Mouse (Mus musculus): ENCODE results near the gene Asic2. TPM values are rescaled to one million over a fixed set of nuclear protein-coding genes. Genes with fewer than 3 reads are reported as not detected.

The Asic2 gene
- polyA plus RNA-seq, 1 experiment: not detected

DNA sequence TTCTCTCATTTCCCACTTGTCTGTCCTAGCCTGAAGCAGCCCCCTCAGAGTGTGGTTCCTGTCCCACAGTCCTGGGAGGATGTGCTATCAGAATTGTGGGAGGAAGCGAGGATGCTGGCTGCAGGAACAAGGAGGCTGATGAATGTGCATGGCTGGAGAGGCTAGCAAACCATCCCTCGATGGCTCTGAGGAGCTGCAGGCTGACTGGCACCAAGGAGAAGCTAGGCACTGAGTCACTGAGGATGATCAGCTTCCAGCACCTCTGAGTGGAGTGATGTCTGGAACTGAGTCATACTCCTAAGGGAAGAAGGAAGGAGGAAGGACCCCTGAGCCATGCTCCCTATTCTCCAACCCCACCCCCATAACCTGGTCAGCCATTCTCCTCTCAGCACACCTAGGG, 246.2 kb downstream of the Asic2 start:
- TF ChIP-seq POLR2A (IDR thresholded peaks at IDR 0.05; ENCODE audit: borderline replicate concordance, control insufficient read depth, low read depth, low read length) (no peak), CTCF (IDR thresholded peaks at IDR 0.05; ENCODE audit: control insufficient read depth, insufficient read depth, low read length) (no peak)
- Histone ChIP-seq H3K27ac (ENCODE audit: control insufficient read depth, insufficient read depth, low read depth, low read length, poor library complexity) (no peak overlapping the region), H3K4me3 (replicated peaks; ENCODE audit: control insufficient read depth, low read depth, low read length) (no peak overlapping the region), H3K4me1 (ENCODE audit: control insufficient read depth, insufficient read depth, low read length) (no peaks in the 10 kb centered on the region)
- WGBS: 53% methylated on average over 2 of the region's 2 CpGs

DNA sequence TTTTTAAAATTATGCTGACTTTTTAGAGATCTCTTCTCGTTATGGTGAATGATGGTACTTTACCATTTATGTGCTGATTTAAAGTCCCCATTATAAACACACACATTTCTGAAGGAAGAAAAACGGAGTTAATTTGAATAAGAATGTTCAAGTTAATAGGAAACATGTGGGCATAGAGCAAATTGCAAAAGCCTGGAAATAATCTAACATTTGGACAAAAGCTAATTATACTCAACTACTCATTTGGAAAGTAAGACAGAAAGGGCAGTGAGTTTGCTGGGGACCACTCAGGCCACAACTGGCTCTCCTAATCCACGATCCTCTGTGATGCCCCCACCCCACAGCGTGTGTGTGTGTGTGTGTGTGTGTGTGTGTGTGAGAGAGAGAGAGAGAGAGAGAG, 253.5 kb downstream of the Asic2 start:
- H3K27ac ChIP-seq (ENCODE audit: control insufficient read depth, insufficient read depth, low read depth, low read length, poor library complexity): no peak overlapping the region
- WGBS: 60% methylated on average over 4 of the region's 4 CpGs
- H3K4me3 ChIP-seq (replicated peaks; ENCODE audit: control insufficient read depth, low read depth, low read length): no peak overlapping the region
- H3K4me1 ChIP-seq (ENCODE audit: control insufficient read depth, insufficient read depth, low read length): no peaks in the 10 kb centered on the region
- no peak for TF ChIP-seq CTCF (IDR thresholded peaks at IDR 0.05; ENCODE audit: control insufficient read depth, insufficient read depth, low read length)
- TF ChIP-seq POLR2A (IDR thresholded peaks at IDR 0.05; ENCODE audit: borderline replicate concordance, control insufficient read depth, low read depth, low read length): no peak

- TF ChIP-seq POLR2A (IDR thresholded peaks at IDR 0.05; ENCODE audit: borderline replicate concordance, control insufficient read depth, low read depth, low read length) (no peak), CTCF (IDR thresholded peaks at IDR 0.05; ENCODE audit: control insufficient read depth, insufficient read depth, low read length) (no peak)
- 66% methylated on average over 5 of the region's 5 CpGs for WGBS
- H3K4me1 ChIP-seq (ENCODE audit: control insufficient read depth, insufficient read depth, low read length): no peaks in the 10 kb centered on the region
- no peak overlapping the region for H3K27ac ChIP-seq (ENCODE audit: control insufficient read depth, insufficient read depth, low read depth, low read length, poor library complexity)
- H3K4me3 ChIP-seq (replicated peaks; ENCODE audit: control insufficient read depth, low read depth, low read length): no peak overlapping the region
Observed at GRCm38 (mm10) chr11:81706996-81707395, 261.3 kb downstream of the Asic2 start.

DNA sequence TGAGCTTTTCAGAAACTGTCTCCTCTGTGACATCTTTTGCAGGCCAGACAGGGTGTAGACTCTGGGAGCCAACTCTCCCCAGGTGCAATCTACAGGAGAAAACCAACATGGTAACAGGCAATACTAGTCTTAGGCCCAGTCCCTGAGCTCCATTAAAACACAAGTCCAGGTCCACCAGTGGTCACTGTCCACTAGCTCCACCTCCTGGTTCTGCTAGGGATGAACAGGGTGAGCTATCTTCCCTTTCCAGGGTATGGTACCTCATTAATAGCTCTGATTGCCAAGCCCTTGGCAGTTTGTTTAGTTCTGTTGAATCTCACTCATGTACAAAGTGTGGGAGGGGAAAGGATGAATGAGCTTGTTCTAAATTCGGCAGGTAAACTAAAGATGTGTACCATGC, 270.2 kb downstream of the Asic2 start:
- no peak overlapping the region for H3K4me3 ChIP-seq (replicated peaks; ENCODE audit: control insufficient read depth, low read depth, low read length)
- no peaks in the 10 kb centered on the region for H3K4me1 ChIP-seq (ENCODE audit: control insufficient read depth, insufficient read depth, low read length)
- TF ChIP-seq CTCF (IDR thresholded peaks at IDR 0.05; ENCODE audit: control insufficient read depth, insufficient read depth, low read length): no peak
- TF ChIP-seq POLR2A (IDR thresholded peaks at IDR 0.05; ENCODE audit: borderline replicate concordance, control insufficient read depth, low read depth, low read length): no peak
- H3K27ac ChIP-seq (ENCODE audit: control insufficient read depth, insufficient read depth, low read depth, low read length, poor library complexity): no peak overlapping the region
- 54% methylated on average over 1 of the region's 1 CpGs for WGBS

DNA sequence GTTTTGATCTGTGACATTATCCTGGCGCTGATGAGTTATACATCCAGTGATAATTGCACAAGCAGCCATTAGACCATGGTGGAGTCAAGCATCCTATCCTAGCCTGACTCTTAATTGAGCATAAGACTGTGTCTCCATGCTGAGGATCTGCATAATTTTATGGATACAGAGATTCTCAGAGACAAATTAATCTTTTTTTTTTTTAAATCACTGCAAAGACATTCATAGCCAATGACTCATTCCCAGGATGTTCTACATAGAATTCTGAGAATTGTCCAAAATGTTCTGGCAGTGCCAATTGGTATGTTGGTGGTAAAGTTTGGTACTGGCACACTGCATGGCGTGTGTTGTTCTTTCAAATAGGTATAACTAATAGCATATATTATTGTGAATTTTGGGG, 272.8 kb downstream of the Asic2 start:
- WGBS: 71% methylated on average over 2 of the region's 2 CpGs
- Histone ChIP-seq H3K27ac (ENCODE audit: control insufficient read depth, insufficient read depth, low read depth, low read length, poor library complexity) (no peak overlapping the region), H3K4me1 (ENCODE audit: control insufficient read depth, insufficient read depth, low read length) (no peaks in the 10 kb centered on the region), H3K4me3 (replicated peaks; ENCODE audit: control insufficient read depth, low read depth, low read length) (no peak overlapping the region)
- no peak for TF ChIP-seq CTCF (IDR thresholded peaks at IDR 0.05; ENCODE audit: control insufficient read depth, insufficient read depth, low read length)
- no peak for TF ChIP-seq POLR2A (IDR thresholded peaks at IDR 0.05; ENCODE audit: borderline replicate concordance, control insufficient read depth, low read depth, low read length)

DNA sequence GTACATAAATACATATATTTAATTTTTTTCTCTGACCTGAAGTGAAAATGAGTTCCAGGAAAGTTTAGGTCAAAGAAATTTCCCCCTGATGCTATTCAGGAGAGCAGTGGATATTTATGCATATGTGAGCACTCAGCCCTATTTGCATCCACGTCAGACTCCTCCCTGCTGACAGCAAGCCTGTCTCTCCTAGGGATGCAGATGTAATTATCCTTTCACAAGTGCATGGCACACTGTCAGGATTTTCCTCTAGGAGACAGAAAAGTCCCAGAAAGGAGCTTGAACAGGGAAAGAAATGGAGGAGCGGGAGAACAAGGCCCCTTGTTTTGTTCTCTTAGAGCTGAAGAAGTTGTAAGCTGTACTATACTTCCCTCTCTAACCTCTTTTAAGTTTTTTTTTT, 287.7 kb downstream of the Asic2 start:
- TF ChIP-seq POLR2A (IDR thresholded peaks at IDR 0.05; ENCODE audit: borderline replicate concordance, control insufficient read depth, low read depth, low read length) (no peak), CTCF (IDR thresholded peaks at IDR 0.05; ENCODE audit: control insufficient read depth, insufficient read depth, low read length) (no peak)
- 75% methylated on average over 2 of the region's 2 CpGs for WGBS
- no peak overlapping the region for H3K27ac ChIP-seq (ENCODE audit: control insufficient read depth, insufficient read depth, low read depth, low read length, poor library complexity)

GRCm38 (mm10) chr11:81671724-81672123, 296.5 kb downstream of the Asic2 start:
- H3K4me1 ChIP-seq (ENCODE audit: control insufficient read depth, insufficient read depth, low read length): no peaks in the 10 kb centered on the region
- no peak overlapping the region for H3K4me3 ChIP-seq (replicated peaks; ENCODE audit: control insufficient read depth, low read depth, low read length)
- no peak overlapping the region for H3K27ac ChIP-seq (ENCODE audit: control insufficient read depth, insufficient read depth, low read depth, low read length, poor library complexity)
- no peak for TF ChIP-seq POLR2A (IDR thresholded peaks at IDR 0.05; ENCODE audit: borderline replicate concordance, control insufficient read depth, low read depth, low read length)
- no peak for TF ChIP-seq CTCF (IDR thresholded peaks at IDR 0.05; ENCODE audit: control insufficient read depth, insufficient read depth, low read length)

More for the DNA sequence above, 287.7 kb downstream of the Asic2 start:
- no peaks in the 10 kb centered on the region for H3K4me1 ChIP-seq (ENCODE audit: control insufficient read depth, insufficient read depth, low read length)
- H3K4me3 ChIP-seq (replicated peaks; ENCODE audit: control insufficient read depth, low read depth, low read length): no peak overlapping the region

DNA sequence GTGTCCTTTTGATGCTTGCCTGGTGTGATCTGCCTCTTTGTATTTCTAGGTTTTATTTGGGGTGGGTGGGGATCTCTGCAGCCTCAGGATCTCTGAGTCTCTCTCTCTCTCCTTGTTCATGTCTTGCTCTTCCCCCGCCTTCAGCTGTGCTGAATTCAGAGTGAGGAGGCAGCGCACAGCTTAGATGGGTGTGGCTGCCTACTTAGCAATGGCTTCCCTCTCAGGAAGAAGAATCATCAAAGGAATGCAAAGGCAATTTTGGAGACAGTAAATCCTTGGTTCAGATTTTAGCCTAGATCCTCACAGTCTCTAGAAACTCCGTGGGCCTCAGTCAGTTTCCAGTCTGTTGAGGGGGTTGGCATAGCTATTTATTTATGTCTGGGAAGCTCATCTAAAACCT, 297.8 kb downstream of the Asic2 start:
- Histone ChIP-seq H3K4me3 (replicated peaks; ENCODE audit: control insufficient read depth, low read depth, low read length) (no peak overlapping the region), H3K4me1 (ENCODE audit: control insufficient read depth, insufficient read depth, low read length) (no peaks in the 10 kb centered on the region), H3K27ac (ENCODE audit: control insufficient read depth, insufficient read depth, low read depth, low read length, poor library complexity) (no peak overlapping the region)
- WGBS: 50% methylated on average over 3 of the region's 3 CpGs
- TF ChIP-seq CTCF (IDR thresholded peaks at IDR 0.05; ENCODE audit: control insufficient read depth, insufficient read depth, low read length): no peak
- no peak for TF ChIP-seq POLR2A (IDR thresholded peaks at IDR 0.05; ENCODE audit: borderline replicate concordance, control insufficient read depth, low read depth, low read length)

DNA sequence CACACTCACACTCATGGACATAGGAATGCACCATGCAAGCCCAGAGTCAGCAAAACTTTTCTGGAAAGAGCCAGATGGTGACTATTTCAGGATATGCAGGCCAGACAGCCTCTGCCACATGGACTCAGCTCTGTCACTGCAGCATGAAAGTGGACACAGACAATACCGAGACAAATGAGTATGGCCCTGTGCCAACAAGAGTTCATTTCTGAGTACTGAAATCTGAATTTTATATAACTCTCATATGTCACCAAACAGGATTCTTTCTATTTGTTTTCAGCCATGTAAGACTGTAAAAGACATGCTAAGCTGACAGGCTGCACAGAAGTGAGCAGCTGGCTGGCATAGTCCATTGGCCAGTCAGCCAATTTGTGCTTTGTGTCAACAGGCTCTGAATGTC, 309.4 kb downstream of the Asic2 start:
- Histone ChIP-seq H3K27ac (ENCODE audit: control insufficient read depth, insufficient read depth, low read depth, low read length, poor library complexity) (no peak overlapping the region), H3K4me1 (ENCODE audit: control insufficient read depth, insufficient read depth, low read length) (no peaks in the 10 kb centered on the region), H3K4me3 (replicated peaks; ENCODE audit: control insufficient read depth, low read depth, low read length) (no peak overlapping the region)
- WGBS: 69% methylated on average over 1 of the region's 1 CpGs
- no peak for TF ChIP-seq POLR2A (IDR thresholded peaks at IDR 0.05; ENCODE audit: borderline replicate concordance, control insufficient read depth, low read depth, low read length)
- TF ChIP-seq CTCF (IDR thresholded peaks at IDR 0.05; ENCODE audit: control insufficient read depth, insufficient read depth, low read length): no peak
